Mouse (Mus musculus) hindbrain, embryonic 15.5 days (tissue): ENCODE measurements at regions not wholly inside any gene's neighbourhood (a gene's known extent, or its start where the extent isn't known, plus 50 kb on each side); places are given as distances from the start of the nearest gene placed in this dataset.
"Not testable (repeated sequence)": the region's sequence is repeated elsewhere in the genome, so short reads cannot be mapped to it uniquely, and the experiment has no call there.

Experiments used
- ATAC-seq: fragments of 200-750 bp; cut with Nextera tagmentation; 2 replicates; pipeline ENCODE4 v1.8.0; 2017; ENCODE audit warnings: low read depth, moderate number of reproducible peaks, moderate TSS enrichment; ENCODE audit not compliant: low FRiP score
- H3K27ac ChIP-seq: fragments of 300-500 bp; sonication (generic); replicated peaks from 2 replicates; pipeline ENCODE4 v1.5.1; 2015; ENCODE audit warnings: mild to moderate bottlenecking, inconsistent platforms
- H3K27me3 ChIP-seq: fragments of 300-500 bp; sonication (generic); 2 replicates; pipeline ENCODE4 v1.6.1; 2015; ENCODE audit warnings: control low read depth, inconsistent platforms
- H3K36me3 ChIP-seq: fragments of 300-500 bp; sonication (generic); 2 replicates; pipeline ENCODE4 v1.6.1; 2015; ENCODE audit warnings: control low read depth, inconsistent platforms
- H3K4me1 ChIP-seq: fragments of 300-500 bp; sonication (generic); replicated peaks from 2 replicates; pipeline ENCODE4 v1.6.1; 2015; ENCODE audit warnings: control low read depth, inconsistent platforms
- H3K4me2 ChIP-seq: fragments of 300-500 bp; sonication (generic); 2 replicates; pipeline ENCODE4 v1.6.1; 2015; ENCODE audit warnings: moderate library complexity, mild to moderate bottlenecking, inconsistent platforms
- H3K4me3 ChIP-seq: fragments of 300-500 bp; sonication (generic); 2 replicates; pipeline ENCODE4 v1.5.1; 2015; ENCODE audit warnings: mild to moderate bottlenecking, inconsistent platforms
- H3K9ac ChIP-seq: fragments of 300-500 bp; sonication (generic); 2 replicates; pipeline ENCODE4 v1.6.1; 2015; ENCODE audit warnings: inconsistent platforms
- H3K9me3 ChIP-seq: fragments of 300-500 bp; sonication (generic); 2 replicates; pipeline ENCODE4 v1.6.1; 2016; ENCODE audit warnings: control low read depth, inconsistent platforms
- WGBS: fragments of 180-500 bp; shearing (Covaris S2); methylation state at CpG from one replicate; pipeline ENCODE4 v1.1.7; 2015; 5-methylcytosine and 5-hydroxymethylcytosine counted together

- H3K9me3 ChIP-seq, H3K4me3 ChIP-seq, H3K27ac ChIP-seq, H3K36me3 ChIP-seq, H3K27me3 ChIP-seq, H3K4me1 ChIP-seq, H3K9ac ChIP-seq: not testable (repeated sequence)
- WGBS: 11% methylated on average over 4 of the region's 4 CpGs
- ATAC-seq: 0 out of 2 replicates have a peak, but pooled peaks have one; percentile 48
- peak overlapping the region; percentile 24; the same call in 1 of the 2 replicates for H3K4me2 ChIP-seq
Measured at GRCm38 (mm10) chr10:22460386-22460785, 100.0 kb downstream of the Raet1d start.

- peak overlapping the region; percentile 24; the same call in 1 of the 2 replicates for H3K4me2 ChIP-seq
- not testable (repeated sequence) for H3K9ac ChIP-seq, H3K9me3 ChIP-seq, H3K27ac ChIP-seq, H3K27me3 ChIP-seq, H3K4me1 ChIP-seq, H3K4me3 ChIP-seq, H3K36me3 ChIP-seq
- 7% methylated on average over 6 of the region's 7 CpGs for WGBS
- ATAC-seq: peak; percentile 59; the same call in 1 of the 2 replicates
Measured at GRCm38 (mm10) chr10:22460818-22461479, 100.6 kb downstream of the Raet1d start.

GRCm38 (mm10) chr10:22461480-22462050 lies 101.2 kb downstream of the Raet1d start:
- not testable (repeated sequence) for H3K4me3 ChIP-seq, H3K4me1 ChIP-seq, H3K36me3 ChIP-seq, H3K9ac ChIP-seq, H3K9me3 ChIP-seq, H3K4me2 ChIP-seq, H3K27ac ChIP-seq, H3K27me3 ChIP-seq
- ATAC-seq: peak; percentile 82; the same call in 1 of the 2 replicates
- WGBS: 11% methylated on average over 4 of the region's 4 CpGs

GRCm38 (mm10) chr10:22471722-22472330 lies 111.5 kb downstream of the Raet1d start:
- WGBS: 96% methylated on average over 6 of the region's 6 CpGs
- H3K4me1 ChIP-seq, H3K27me3 ChIP-seq, H3K4me3 ChIP-seq, ATAC-seq, H3K9ac ChIP-seq, H3K4me2 ChIP-seq, H3K9me3 ChIP-seq, H3K36me3 ChIP-seq, H3K27ac ChIP-seq: not testable (repeated sequence)

GRCm38 (mm10) chr10:22479860-22480259 lies 119.5 kb downstream of the Raet1d start:
- not testable (repeated sequence) for H3K36me3 ChIP-seq, H3K27me3 ChIP-seq, H3K27ac ChIP-seq, H3K9me3 ChIP-seq, ATAC-seq, H3K4me3 ChIP-seq, H3K4me1 ChIP-seq, H3K9ac ChIP-seq, H3K4me2 ChIP-seq
- 5% methylated on average over 4 of the region's 4 CpGs for WGBS

GRCm38 (mm10) chr10:22487071-22487470 lies 126.7 kb downstream of the Raet1d start:
- 90% methylated on average over 5 of the region's 5 CpGs for WGBS
- not testable (repeated sequence) for H3K4me2 ChIP-seq, ATAC-seq, H3K9ac ChIP-seq, H3K27ac ChIP-seq, H3K27me3 ChIP-seq, H3K4me1 ChIP-seq, H3K9me3 ChIP-seq, H3K4me3 ChIP-seq, H3K36me3 ChIP-seq

- not testable (repeated sequence) for H3K4me2 ChIP-seq, H3K4me3 ChIP-seq, H3K9ac ChIP-seq, H3K27ac ChIP-seq, H3K27me3 ChIP-seq, H3K4me1 ChIP-seq, H3K9me3 ChIP-seq, H3K36me3 ChIP-seq, ATAC-seq
- 70% methylated on average over 11 of the region's 11 CpGs for WGBS
Measured at GRCm38 (mm10) chr10:22491806-22492347, 131.5 kb downstream of the Raet1d start.

- H3K9me3 ChIP-seq: no peaks in the 10 kb centered on the region
Measured at GRCm38 (mm10) chr10:22495975-22496496, 135.7 kb downstream of the Raet1d start.

More at GRCm38 (mm10) chr10:22495975-22496496, 135.7 kb downstream of the Raet1d start:
- Histone ChIP-seq H3K36me3 (no peaks in the 10 kb centered on the region), H3K4me2 (no peak overlapping the region), H3K4me1 (no peaks in the 10 kb centered on the region), H3K27me3 (no peaks in the 10 kb centered on the region), H3K9ac (no peak overlapping the region), H3K4me3 (no peak overlapping the region), H3K27ac (no peak overlapping the region)
- no peak; the same call in 1 of the 2 replicates for ATAC-seq
- WGBS: 51% methylated on average over 4 of the region's 4 CpGs
